Mouse (Mus musculus) midbrain, embryonic 12.5 days (tissue): Measurements from ENCODE around the gene Denr. TPM values are rescaled to one million over a fixed set of nuclear protein-coding genes. Genes with fewer than 3 reads are reported as not detected.

Experiments
- ATAC-seq: fragments of 200-750 bp; cut with Nextera tagmentation; 2 replicates; pipeline ENCODE4 v1.8.0; 2017; ENCODE audit warnings: low read depth, moderate TSS enrichment, moderate library complexity; ENCODE audit not compliant: low FRiP score
- H3K27ac ChIP-seq: fragments of 300-500 bp; sonication (generic); replicated peaks from 2 replicates; pipeline ENCODE4 v1.5.1; 2016; ENCODE audit warnings: mild to moderate bottlenecking
- H3K27me3 ChIP-seq: fragments of 300-500 bp; sonication (generic); 2 replicates; pipeline ENCODE4 v1.6.1; 2016; ENCODE audit warnings: mild to moderate bottlenecking
- H3K36me3 ChIP-seq: fragments of 300-500 bp; sonication (generic); 2 replicates; pipeline ENCODE4 v1.6.1; 2016
- H3K4me1 ChIP-seq: fragments of 300-500 bp; sonication (generic); 2 replicates; pipeline ENCODE4 v1.6.1; 2016
- H3K4me2 ChIP-seq: fragments of 300-500 bp; sonication (generic); replicated peaks from 2 replicates; pipeline ENCODE4 v1.6.1; 2016; ENCODE audit warnings: mild to moderate bottlenecking, moderate library complexity
- H3K4me3 ChIP-seq: fragments of 300-500 bp; sonication (generic); 2 replicates; pipeline ENCODE4 v1.5.1; 2016; ENCODE audit warnings: mild to moderate bottlenecking
- H3K9ac ChIP-seq: fragments of 300-500 bp; sonication (generic); replicated peaks from 2 replicates; pipeline ENCODE4 v1.6.1; 2016; ENCODE audit warnings: mild to moderate bottlenecking, moderate library complexity
- H3K9me3 ChIP-seq: fragments of 300-500 bp; sonication (generic); 2 replicates; pipeline ENCODE4 v1.6.1; 2016; ENCODE audit warnings: mild to moderate bottlenecking
- WGBS: fragments of 180-500 bp; shearing (Covaris S2); methylation state at CpG from one replicate; pipeline ENCODE4 v1.1.7; 2016; 5-methylcytosine and 5-hydroxymethylcytosine counted together
- polyA plus RNA-seq: library from polyadenylated mRNA; unstranded; fragments of >200 nt; fragmentation: Nextera tagmentation; extraction: Ambion mirVana; gene quantifications from 2 replicates; pipeline ENCODE4 v1.2.1, GENCODE M21; 2016

Denr gene
- polyA plus RNA-seq, 1 experiment from 2014 or later = 159 TPM

GRCm38 (mm10) chr5:123922112-123922511 lies 15.1 kb downstream of the Denr start:
- 95% methylated on average over 6 of the region's 6 CpGs for WGBS
- Histone ChIP-seq H3K4me1 (no peaks in the 10 kb centered on the region), H3K27ac (no peak overlapping the region), H3K4me2 (no peak overlapping the region), H3K36me3 (peaks cover 88% of the 10 kb centered on the region), H3K4me3 (no peak overlapping the region), H3K9me3 (no peaks in the 10 kb centered on the region), H3K9ac (no peak overlapping the region), H3K27me3 (no peaks in the 10 kb centered on the region)
- ATAC-seq = no peak

- no peak for ATAC-seq
- Histone ChIP-seq H3K4me2 (no peak within 1 kb of the TSS), H3K4me3 (no peak within 1 kb of the TSS), H3K27me3 (no peaks in the 10 kb centered on the region), H3K9me3 (no peaks in the 10 kb centered on the region), H3K36me3 (peaks cover 67% of the 10 kb centered on the region), H3K4me1 (peaks cover 4% of the 10 kb centered on the region), H3K9ac (no peak within 1 kb of the TSS), H3K27ac (no peak within 1 kb of the TSS)
- 98% methylated on average over 9 of the region's 9 CpGs for WGBS
Measured at GRCm38 (mm10) chr5:123927118-123927517, 20.1 kb downstream of the Denr start, which contains the start of gene Gm43518. Gene Gm43518, plus strand, starts transcription at chr5:123927418.

GRCm38 (mm10) chr5:123930508-123930989 lies 23.6 kb downstream of the Denr start, which contains the start of gene Ccdc62:
Gene Ccdc62, plus strand, starts transcription at chr5:123930679.
- under 1% methylated on average over 56 of the region's 56 CpGs for WGBS
- peaks cover 2% of the 10 kb centered on the region; the same call in 1 of the 2 replicates for H3K27me3 ChIP-seq
- peak within 1 kb of the TSS; percentile 78 for H3K4me2 ChIP-seq
- H3K9ac ChIP-seq = peak within 1 kb of the TSS; percentile 94
- H3K4me3 ChIP-seq = peak within 1 kb of the TSS; percentile 83
- peaks cover 32% of the 10 kb centered on the region for H3K36me3 ChIP-seq
- no peaks in the 10 kb centered on the region for H3K9me3 ChIP-seq
- peak; percentile 95 for ATAC-seq
- H3K4me1 ChIP-seq = peaks cover 4% of the 10 kb centered on the region
- peak within 1 kb of the TSS; percentile 88 for H3K27ac ChIP-seq

- Histone ChIP-seq H3K27ac (peak overlapping the region; percentile 88; the same call in 1 of the 2 replicates), H3K4me1 (peaks cover 4% of the 10 kb centered on the region), H3K4me3 (peak overlapping the region; percentile 83), H3K4me2 (peak overlapping the region; percentile 78), H3K36me3 (peaks cover 26% of the 10 kb centered on the region), H3K9ac (peak overlapping the region; percentile 94), H3K9me3 (no peaks in the 10 kb centered on the region), H3K27me3 (peaks cover 2% of the 10 kb centered on the region; the same call in 1 of the 2 replicates)
- ATAC-seq = no peak
- whole genome bisulfite sequencing = 56% methylated on average over 13 of the region's 13 CpGs
Measured at GRCm38 (mm10) chr5:123931131-123931530, 24.2 kb downstream of the Denr start.

- ATAC-seq = no peak
- peaks cover 9% of the 10 kb centered on the region for H3K36me3 ChIP-seq
- no peak overlapping the region for H3K4me2 ChIP-seq
Measured at GRCm38 (mm10) chr5:123932927-123933326, 26.0 kb downstream of the Denr start.

GRCm38 (mm10) chr5:123933556-123933955 lies 26.6 kb downstream of the Denr start:
- WGBS = 93% methylated on average over 12 of the region's 12 CpGs
- Histone ChIP-seq H3K4me1 (peaks cover 4% of the 10 kb centered on the region), H3K4me2 (no peak overlapping the region), H3K27me3 (peaks cover 2% of the 10 kb centered on the region; the same call in 1 of the 2 replicates), H3K36me3 (peaks cover 4% of the 10 kb centered on the region; the same call in 1 of the 2 replicates), H3K9me3 (no peaks in the 10 kb centered on the region), H3K27ac (no peak overlapping the region), H3K4me3 (no peak overlapping the region), H3K9ac (no peak overlapping the region)
- ATAC-seq = no peak

More at GRCm38 (mm10) chr5:123932927-123933326, 26.0 kb downstream of the Denr start:
- Histone ChIP-seq H3K4me1 (peaks cover 4% of the 10 kb centered on the region), H3K4me3 (no peak overlapping the region), H3K9me3 (no peaks in the 10 kb centered on the region), H3K27ac (no peak overlapping the region), H3K27me3 (peaks cover 2% of the 10 kb centered on the region; the same call in 1 of the 2 replicates), H3K9ac (no peak overlapping the region)

- 35% methylated on average over 18 of the region's 18 CpGs for WGBS
- no peaks in the 10 kb centered on the region for H3K36me3 ChIP-seq
- no peak overlapping the region for H3K4me3 ChIP-seq
- no peaks in the 10 kb centered on the region for H3K9me3 ChIP-seq
- H3K4me1 ChIP-seq = peaks cover 4% of the 10 kb centered on the region
- no peak for ATAC-seq
- peaks cover 2% of the 10 kb centered on the region; the same call in 1 of the 2 replicates for H3K27me3 ChIP-seq
- no peak overlapping the region for H3K9ac ChIP-seq
- H3K4me2 ChIP-seq = no peak overlapping the region
- no peak overlapping the region for H3K27ac ChIP-seq
Measured at GRCm38 (mm10) chr5:123933957-123934591, 27.1 kb downstream of the Denr start.

GRCm38 (mm10) chr5:123935931-123936330 lies 29.0 kb downstream of the Denr start:
- no peak overlapping the region for H3K4me2 ChIP-seq

GRCm38 (mm10) chr5:123938479-123938878 lies 31.5 kb downstream of the Denr start:
- no peak for ATAC-seq
- no peaks in the 10 kb centered on the region for H3K4me1 ChIP-seq
- H3K27ac ChIP-seq = no peak overlapping the region
- H3K4me2 ChIP-seq = no peak overlapping the region
- H3K36me3 ChIP-seq = no peaks in the 10 kb centered on the region
- H3K9me3 ChIP-seq = no peaks in the 10 kb centered on the region
- H3K9ac ChIP-seq = no peak overlapping the region
- no peak overlapping the region for H3K4me3 ChIP-seq
- 89% methylated on average over 5 of the region's 5 CpGs for WGBS
- H3K27me3 ChIP-seq = peaks cover 2% of the 10 kb centered on the region; the same call in 1 of the 2 replicates

More at GRCm38 (mm10) chr5:123935931-123936330, 29.0 kb downstream of the Denr start:
- Histone ChIP-seq H3K9me3 (no peaks in the 10 kb centered on the region), H3K4me3 (no peak overlapping the region), H3K4me1 (peaks cover 4% of the 10 kb centered on the region), H3K27ac (no peak overlapping the region), H3K27me3 (peaks cover 2% of the 10 kb centered on the region; the same call in 1 of the 2 replicates), H3K36me3 (no peaks in the 10 kb centered on the region), H3K9ac (no peak overlapping the region)
- 91% methylated on average over 5 of the region's 5 CpGs for WGBS
- no peak for ATAC-seq

- Histone ChIP-seq H3K4me2 (no peak overlapping the region), H3K4me1 (no peaks in the 10 kb centered on the region), H3K27me3 (no peaks in the 10 kb centered on the region), H3K36me3 (no peaks in the 10 kb centered on the region), H3K9me3 (no peaks in the 10 kb centered on the region), H3K4me3 (no peak overlapping the region), H3K27ac (no peak overlapping the region), H3K9ac (no peak overlapping the region)
- no peak for ATAC-seq
- WGBS = 67% methylated on average over 4 of the region's 4 CpGs
Measured at GRCm38 (mm10) chr5:123946546-123946945, 39.6 kb downstream of the Denr start.

GRCm38 (mm10) chr5:123947041-123947761 lies 40.2 kb downstream of the Denr start:
- no peak for ATAC-seq
- WGBS = 52% methylated on average over 7 of the region's 7 CpGs
- H3K4me2 ChIP-seq = no peak overlapping the region
- H3K27me3 ChIP-seq = no peaks in the 10 kb centered on the region
- no peak overlapping the region for H3K9ac ChIP-seq
- no peak overlapping the region for H3K27ac ChIP-seq
- no peak overlapping the region for H3K4me3 ChIP-seq
- no peaks in the 10 kb centered on the region for H3K4me1 ChIP-seq
- H3K9me3 ChIP-seq = no peaks in the 10 kb centered on the region
- H3K36me3 ChIP-seq = no peaks in the 10 kb centered on the region
